Mouse (Mus musculus) heart, embryonic 11.5 days (tissue): ENCODE measurements around the gene Slco2a1. TPM values are rescaled to one million over a fixed set of nuclear protein-coding genes. Genes with fewer than 3 reads are reported as not detected.
"Not testable (repeated sequence)": the region's sequence is repeated elsewhere in the genome, so short reads cannot be mapped to it uniquely, and the experiment has no call there.

Source experiments
- ATAC-seq: fragments of 200-750 bp; cut with Nextera tagmentation; replicated peaks from 2 replicates; pipeline ENCODE4 v1.8.0; 2017; ENCODE audit warnings: moderate library complexity; ENCODE audit not compliant: insufficient number of reproducible peaks, low FRiP score, low TSS enrichment
- H3K27ac ChIP-seq: fragments of 300-500 bp; sonication (generic); 2 replicates; pipeline ENCODE4 v1.5.1; 2014; ENCODE audit warnings: mild to moderate bottlenecking, low read depth, low read length
- H3K27me3 ChIP-seq: fragments of 300-500 bp; sonication (generic); 2 replicates; pipeline ENCODE4 v1.6.1; 2014; ENCODE audit warnings: mild to moderate bottlenecking, low read length, mixed read lengths; ENCODE audit not compliant: control insufficient read depth, insufficient read depth
- H3K36me3 ChIP-seq: fragments of 300-500 bp; sonication (generic); 2 replicates; pipeline ENCODE4 v1.6.1; 2014; ENCODE audit warnings: mild to moderate bottlenecking, low read length, moderate library complexity, mixed read lengths; ENCODE audit not compliant: control insufficient read depth, insufficient read depth
- H3K4me1 ChIP-seq: fragments of 300-500 bp; sonication (generic); 2 replicates; pipeline ENCODE4 v1.6.1; 2014; ENCODE audit warnings: low read length; ENCODE audit not compliant: control insufficient read depth, insufficient read depth
- H3K4me2 ChIP-seq: fragments of 300-500 bp; sonication (generic); 2 replicates; pipeline ENCODE4 v1.6.1; 2014; ENCODE audit warnings: mild to moderate bottlenecking, moderate library complexity
- H3K4me3 ChIP-seq: fragments of 300-500 bp; sonication (generic); 2 replicates; pipeline ENCODE4 v1.5.1; 2014; ENCODE audit warnings: low read depth, low read length
- H3K9ac ChIP-seq: fragments of 300-500 bp; sonication (generic); 2 replicates; pipeline ENCODE4 v1.6.1; 2014; ENCODE audit warnings: mild to moderate bottlenecking, low read depth, low read length, moderate library complexity
- H3K9me3 ChIP-seq: fragments of 300-500 bp; sonication (generic); replicated peaks from 2 replicates; pipeline ENCODE4 v1.6.1; 2016; ENCODE audit warnings: low read length; ENCODE audit not compliant: control insufficient read depth
- WGBS: fragments of 180-500 bp; shearing (Covaris S2); extraction: QIAGEN DNeasy Blood & Tissue Kit; methylation state at CpG from one replicate; pipeline ENCODE4 v1.1.7; 2014; ENCODE audit not compliant: insufficient replicate concordance; 5-methylcytosine and 5-hydroxymethylcytosine counted together
- polyA plus RNA-seq: library from polyadenylated mRNA; unstranded; fragments of >200 nt; fragmentation: Nextera tagmentation; extraction: Ambion mirVana; gene quantifications from 2 replicates; pipeline ENCODE4 v1.2.1, GENCODE M21; 2014

Slco2a1 gene
- polyA plus RNA-seq, 1 experiment from 2014 or later: 4.4 TPM

DNA sequence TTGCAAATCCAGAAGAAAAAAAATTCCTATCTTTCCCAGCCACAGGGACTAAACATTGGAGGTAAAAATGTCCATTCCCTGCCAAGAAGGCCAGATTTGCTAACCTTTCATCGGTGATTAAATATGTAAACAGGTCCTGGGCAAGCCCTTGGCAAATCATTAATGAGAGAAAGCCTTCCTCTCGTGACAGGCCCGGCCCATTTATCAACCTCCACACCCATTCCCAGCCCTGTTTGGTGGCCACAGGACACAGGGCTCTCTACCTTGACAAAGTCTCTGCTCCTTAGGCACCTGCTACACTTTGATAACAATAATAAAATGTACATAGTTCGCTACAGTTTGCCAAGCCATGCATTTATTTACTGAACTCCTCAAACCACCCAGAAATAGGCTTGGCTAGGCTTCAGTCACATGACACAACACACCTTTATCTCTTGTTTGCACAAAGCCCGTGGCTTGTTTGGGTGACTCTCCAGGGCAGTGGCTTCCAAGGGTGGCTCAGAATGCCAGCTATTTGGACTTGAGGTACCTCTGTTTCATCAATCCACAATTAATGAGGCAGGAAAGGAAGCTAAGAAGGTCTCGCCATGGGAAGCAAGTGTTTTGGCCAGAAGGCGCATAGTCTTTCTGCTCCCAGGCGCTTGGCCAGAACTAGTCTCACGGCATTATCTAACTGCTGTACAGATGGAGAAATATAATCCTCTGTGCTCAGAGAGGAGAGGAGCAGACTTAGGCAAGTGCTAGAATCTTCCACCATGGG is 101.8 kb downstream of the Slco2a1 start:
- Histone ChIP-seq H3K4me2 (no peak overlapping the region), H3K4me1 (no peaks in the 10 kb centered on the region), H3K9me3 (no peaks in the 10 kb centered on the region), H3K4me3 (no peak overlapping the region), H3K9ac (no peak overlapping the region), H3K36me3 (no peaks in the 10 kb centered on the region), H3K27me3 (no peaks in the 10 kb centered on the region), H3K27ac (no peak overlapping the region)
- 72% methylated on average over 9 of the region's 9 CpGs for WGBS
- ATAC-seq: no peak

- Histone ChIP-seq H3K4me2 (no peak overlapping the region), H3K27me3 (no peaks in the 10 kb centered on the region), H3K4me3 (no peak overlapping the region), H3K9me3 (no peaks in the 10 kb centered on the region), H3K27ac (no peak overlapping the region), H3K9ac (no peak overlapping the region), H3K36me3 (no peaks in the 10 kb centered on the region), H3K4me1 (no peaks in the 10 kb centered on the region)
- no peak for ATAC-seq
- 78% methylated on average over 15 of the region's 16 CpGs for WGBS
Measured at GRCm38 (mm10) chr9:103091039-103091883, 102.7 kb downstream of the Slco2a1 start.

DNA sequence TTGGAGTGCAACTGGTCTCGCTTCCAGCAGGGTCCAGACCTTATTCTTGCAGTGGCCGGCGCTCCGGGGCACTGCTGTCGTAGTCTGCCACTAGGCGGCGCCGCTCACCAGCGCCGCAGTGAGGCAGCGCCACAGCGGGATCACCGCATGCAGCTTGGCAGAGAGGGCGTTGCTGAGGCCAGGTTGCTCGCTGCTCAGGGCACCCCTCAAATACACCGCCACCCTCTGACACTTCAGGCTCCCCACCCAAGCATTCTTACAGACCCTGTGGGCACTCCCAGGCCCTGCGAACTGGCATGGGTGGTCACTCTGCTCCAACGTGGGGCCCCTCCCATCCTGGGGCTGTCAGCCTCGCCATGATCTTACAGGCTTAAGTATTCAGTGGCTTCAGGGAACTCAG is 103.7 kb downstream of the Slco2a1 start:
- Histone ChIP-seq H3K9me3 (no peaks in the 10 kb centered on the region), H3K27me3 (no peaks in the 10 kb centered on the region), H3K27ac (no peak overlapping the region), H3K4me1 (no peaks in the 10 kb centered on the region), H3K36me3 (no peaks in the 10 kb centered on the region), H3K4me2 (peak overlapping the region; percentile 91), H3K9ac (peak overlapping the region; percentile 68), H3K4me3 (peak overlapping the region; percentile 54)
- WGBS: 1% methylated on average over 19 of the region's 19 CpGs
- peak; percentile 71 for ATAC-seq

GRCm38 (mm10) chr9:103093681-103094080 is 105.2 kb downstream of the Slco2a1 start:
- no peak for ATAC-seq
- Histone ChIP-seq H3K27me3 (no peaks in the 10 kb centered on the region), H3K4me3 (no peak overlapping the region), H3K9me3 (no peaks in the 10 kb centered on the region), H3K36me3 (no peaks in the 10 kb centered on the region), H3K27ac (no peak overlapping the region), H3K4me1 (no peaks in the 10 kb centered on the region), H3K4me2 (no peak overlapping the region), H3K9ac (no peak overlapping the region)
- 81% methylated on average over 3 of the region's 3 CpGs for WGBS

GRCm38 (mm10) chr9:103108341-103108798 is 119.9 kb downstream of the Slco2a1 start:
- H3K4me3 ChIP-seq: peak overlapping the region; percentile 48
- not testable (repeated sequence) for H3K9ac ChIP-seq, H3K27ac ChIP-seq, H3K9me3 ChIP-seq, H3K36me3 ChIP-seq
- H3K27me3 ChIP-seq: peaks cover 35% of the 10 kb centered on the region
- peak overlapping the region; percentile 58 for H3K4me2 ChIP-seq
- 18% methylated on average over 8 of the region's 14 CpGs for WGBS
- peaks cover 14% of the 10 kb centered on the region; the same call in 1 of the 2 replicates for H3K4me1 ChIP-seq
- peak; percentile 36; the same call in 1 of the 2 replicates for ATAC-seq

DNA sequence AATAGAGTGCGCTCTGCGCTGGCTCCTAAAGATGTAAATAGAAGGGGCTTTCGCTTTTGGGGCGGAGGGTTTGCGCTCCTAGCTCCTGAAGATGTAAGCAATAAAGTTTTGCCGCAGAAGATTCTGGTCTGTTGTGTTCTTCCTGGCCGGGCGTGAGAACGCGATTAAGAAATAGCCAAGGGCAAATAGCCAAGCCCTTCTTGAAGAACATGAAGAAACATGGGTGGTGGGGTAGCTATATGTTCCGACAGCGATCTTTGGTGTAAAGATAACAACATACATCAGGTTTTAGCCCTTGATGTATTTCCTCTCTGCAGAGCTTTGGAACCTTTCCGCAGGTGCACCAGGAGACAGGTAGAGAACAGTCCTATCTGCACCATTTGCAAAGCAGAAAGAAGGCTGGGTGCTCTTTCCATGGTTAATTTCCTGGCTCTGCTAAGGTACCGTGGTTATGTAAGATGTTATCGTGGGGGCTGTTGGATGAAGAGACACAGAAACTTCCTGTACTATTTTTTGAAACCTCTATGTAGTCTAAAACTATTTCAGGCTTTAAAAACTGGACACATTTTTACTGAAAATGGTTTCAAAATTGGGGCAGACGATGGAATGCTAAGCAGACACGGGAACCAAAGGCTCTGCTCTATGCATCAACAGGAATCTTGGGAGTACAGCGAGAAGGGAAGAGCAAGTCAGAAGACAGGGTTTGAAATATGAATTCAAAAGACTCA is 120.6 kb downstream of the Slco2a1 start:
- H3K9ac ChIP-seq: peak overlapping the region; percentile 65; the same call in 1 of the 2 replicates

DNA sequence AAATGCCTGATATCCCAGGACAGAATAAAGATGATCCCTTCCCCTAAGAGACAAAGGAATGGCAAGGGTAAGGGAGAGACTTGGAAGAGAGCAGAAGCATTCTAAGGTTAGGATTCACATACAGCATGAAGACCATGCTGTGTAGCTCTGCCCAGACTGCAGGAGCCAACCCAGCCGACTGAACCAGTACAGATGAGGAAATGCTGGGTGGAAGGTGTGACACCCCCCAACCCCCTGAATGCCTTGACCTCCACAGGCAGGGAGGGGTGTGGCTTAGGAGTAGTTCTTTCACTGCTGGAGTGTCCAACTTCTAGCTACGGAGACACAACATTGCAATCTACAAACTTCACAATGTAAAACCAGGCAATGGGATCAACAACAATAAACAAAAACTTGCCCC is 121.4 kb downstream of the Slco2a1 start:
- H3K9me3 ChIP-seq: no peaks in the 10 kb centered on the region
- H3K27ac ChIP-seq: no peak overlapping the region
- no peak overlapping the region; the same call in 1 of the 2 replicates for H3K4me2 ChIP-seq
- WGBS: 52% methylated on average over 2 of the region's 2 CpGs
- no peak overlapping the region for H3K9ac ChIP-seq
- no peaks in the 10 kb centered on the region for H3K36me3 ChIP-seq
- H3K4me1 ChIP-seq: peaks cover 14% of the 10 kb centered on the region; the same call in 1 of the 2 replicates
- H3K4me3 ChIP-seq: no peak overlapping the region
- no peak for ATAC-seq
- H3K27me3 ChIP-seq: peaks cover 48% of the 10 kb centered on the region

More for the DNA sequence above, 120.6 kb downstream of the Slco2a1 start:
- peaks cover 14% of the 10 kb centered on the region; the same call in 1 of the 2 replicates for H3K4me1 ChIP-seq
- no peak overlapping the region for H3K27ac ChIP-seq
- no peak for ATAC-seq
- H3K4me3 ChIP-seq: peak overlapping the region; percentile 48
- H3K36me3 ChIP-seq: no peaks in the 10 kb centered on the region
- peaks cover 42% of the 10 kb centered on the region for H3K27me3 ChIP-seq
- no peaks in the 10 kb centered on the region for H3K9me3 ChIP-seq
- 36% methylated on average over 18 of the region's 18 CpGs for WGBS
- peak overlapping the region; percentile 77 for H3K4me2 ChIP-seq
